Mouse (Mus musculus): ENCODE data around the gene Arih2.
A peak's percentile ranks its signal among the peaks of the same experiment; 100 is the strongest.
"Not testable (repeated sequence)": the region's sequence is repeated elsewhere in the genome, so short reads cannot be mapped to it uniquely, and the experiment has no call there.

Gene Arih2

DNA sequence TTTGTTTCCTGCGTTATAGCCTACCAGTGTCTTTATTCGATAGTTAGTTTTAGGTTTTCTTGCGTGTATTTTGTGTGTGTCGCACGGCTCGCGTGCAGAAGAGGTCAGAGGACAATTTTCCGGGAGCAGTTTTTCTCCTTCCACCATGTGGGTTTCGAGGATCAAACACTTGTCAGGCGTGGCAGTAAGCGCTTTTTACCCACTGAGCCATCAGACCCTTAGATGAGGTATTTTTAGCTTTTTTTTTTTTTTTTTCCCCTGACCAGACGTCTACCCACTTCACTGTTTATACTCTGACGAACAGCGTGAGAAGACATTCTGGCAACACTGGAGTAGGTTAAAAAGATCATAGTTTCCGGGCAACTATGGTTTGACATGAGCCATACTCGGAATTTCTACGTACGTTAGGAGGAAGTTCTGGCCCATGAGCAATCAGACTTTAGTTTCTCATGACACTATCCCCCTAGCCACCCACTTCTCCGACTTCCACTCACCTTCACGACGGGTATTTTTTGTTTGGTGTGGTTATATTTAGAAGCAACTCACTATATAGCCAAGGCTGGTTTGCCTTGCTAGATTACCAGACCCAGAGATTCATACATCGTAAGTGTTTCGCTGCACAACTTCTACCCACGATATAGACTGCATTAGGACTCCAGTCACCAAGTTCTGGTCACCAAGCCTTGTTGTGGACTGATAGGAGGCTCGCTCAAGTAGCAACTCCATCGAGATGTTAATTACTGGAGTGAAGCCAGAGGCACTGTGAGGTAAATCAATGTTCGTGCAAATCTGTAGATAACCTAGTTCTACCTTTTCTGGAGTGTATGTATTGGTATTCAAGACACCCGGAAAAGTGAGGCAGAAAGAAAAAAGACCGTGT, 615 bp upstream of the Arih2 start:
- no peak for DNase-seq

DNA sequence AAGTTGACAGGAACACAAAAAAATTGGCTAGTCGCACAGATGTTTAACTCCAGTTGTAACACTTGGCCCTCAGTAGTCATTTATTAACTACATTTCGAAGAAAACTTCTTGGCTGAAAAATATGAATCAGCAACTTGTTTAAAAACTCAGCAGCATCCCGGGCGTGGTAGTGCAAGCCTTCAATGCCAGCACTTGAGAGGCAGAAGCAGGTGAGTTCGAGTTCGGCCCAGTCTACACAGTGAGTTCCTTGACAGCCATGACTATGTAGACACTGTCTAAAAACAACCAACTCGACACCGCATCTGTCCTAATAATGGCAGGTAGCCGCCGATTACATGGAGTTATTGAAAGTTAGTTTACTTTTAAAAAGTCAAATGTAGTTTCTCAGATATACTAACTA, 1.0 kb downstream of the Arih2 start:
- DNase-seq: peak; percentile 21 to 42

DNA sequence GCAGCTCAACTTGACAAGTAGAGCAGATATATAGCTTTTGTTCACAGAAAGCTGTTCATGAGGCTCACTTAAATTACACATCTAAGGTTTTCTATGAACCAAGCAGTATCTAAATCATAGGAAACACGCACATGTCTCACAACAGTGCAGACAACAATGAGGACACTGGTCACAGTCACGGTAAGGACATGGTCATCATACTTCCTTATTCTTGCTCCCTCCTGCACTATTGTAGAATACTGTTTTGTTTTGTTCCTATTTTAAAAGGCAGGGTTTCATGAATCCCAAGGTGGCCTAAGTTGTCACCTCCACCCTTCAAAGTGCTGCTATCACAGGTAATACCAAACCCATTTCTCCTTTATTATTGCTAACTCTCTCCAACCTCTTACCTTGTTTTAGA, 9.4 kb downstream of the Arih2 start:
- no peak for DNase-seq

DNA sequence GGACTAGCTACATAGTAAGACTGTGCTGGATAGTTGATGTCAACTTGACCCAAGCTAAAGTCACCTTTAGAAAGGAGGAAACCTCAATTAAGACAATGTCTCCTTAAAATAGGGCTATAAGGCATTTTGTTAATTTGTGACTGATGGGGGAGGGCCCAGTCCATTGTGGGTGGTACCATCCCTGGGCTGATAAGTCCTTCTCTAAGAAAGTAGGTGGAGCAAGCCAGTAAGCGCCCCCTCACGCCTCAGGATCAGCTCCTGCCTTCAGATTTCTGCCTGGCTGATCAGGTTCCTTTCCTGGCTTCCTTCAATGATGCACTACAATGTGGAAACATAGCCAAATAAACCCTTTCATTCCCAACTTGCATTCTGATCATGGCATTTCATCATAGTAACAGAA, 13.8 kb downstream of the Arih2 start:
- peak in 1 of 2 experiments; percentile 4 for DNase-seq

DNA sequence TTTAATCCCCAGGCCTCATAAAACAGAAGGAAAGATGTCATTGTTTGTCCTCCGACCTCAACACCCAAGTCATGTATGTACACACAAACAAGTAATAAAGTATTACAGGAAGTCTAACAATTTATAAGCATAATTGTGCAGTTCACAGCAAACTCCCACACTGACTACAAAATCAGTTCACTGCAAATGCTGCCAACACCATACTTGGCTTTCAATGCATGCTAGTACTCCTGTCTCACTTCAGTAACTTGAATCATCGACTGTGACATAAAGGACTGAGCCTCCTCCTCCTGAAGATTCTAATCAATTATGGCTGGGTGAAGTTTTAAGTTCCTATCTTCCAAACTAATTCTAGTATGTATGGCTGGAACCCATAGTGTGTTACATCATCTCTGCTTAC, 15.3 kb downstream of the Arih2 start:
- no peak for DNase-seq

DNA sequence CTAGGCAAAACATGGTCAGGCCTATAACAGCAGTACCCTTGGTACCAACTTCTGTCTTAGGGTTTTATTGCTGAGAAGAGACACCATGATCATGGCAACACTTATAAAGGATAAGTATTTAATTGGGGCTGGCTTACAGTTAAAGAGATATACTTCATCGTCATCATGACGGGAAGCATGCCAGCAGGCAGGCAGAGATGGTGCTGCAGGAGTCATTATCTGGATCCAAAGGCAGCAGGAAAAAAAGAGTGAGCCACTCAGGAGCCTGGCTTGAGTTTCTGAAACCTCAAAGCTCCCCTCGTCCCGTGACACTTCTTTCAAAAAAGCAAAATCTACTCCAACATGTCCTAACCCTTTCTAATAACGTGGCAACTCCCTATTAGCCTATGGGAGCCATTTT, 16.8 kb downstream of the Arih2 start:
- no peak for DNase-seq

DNA sequence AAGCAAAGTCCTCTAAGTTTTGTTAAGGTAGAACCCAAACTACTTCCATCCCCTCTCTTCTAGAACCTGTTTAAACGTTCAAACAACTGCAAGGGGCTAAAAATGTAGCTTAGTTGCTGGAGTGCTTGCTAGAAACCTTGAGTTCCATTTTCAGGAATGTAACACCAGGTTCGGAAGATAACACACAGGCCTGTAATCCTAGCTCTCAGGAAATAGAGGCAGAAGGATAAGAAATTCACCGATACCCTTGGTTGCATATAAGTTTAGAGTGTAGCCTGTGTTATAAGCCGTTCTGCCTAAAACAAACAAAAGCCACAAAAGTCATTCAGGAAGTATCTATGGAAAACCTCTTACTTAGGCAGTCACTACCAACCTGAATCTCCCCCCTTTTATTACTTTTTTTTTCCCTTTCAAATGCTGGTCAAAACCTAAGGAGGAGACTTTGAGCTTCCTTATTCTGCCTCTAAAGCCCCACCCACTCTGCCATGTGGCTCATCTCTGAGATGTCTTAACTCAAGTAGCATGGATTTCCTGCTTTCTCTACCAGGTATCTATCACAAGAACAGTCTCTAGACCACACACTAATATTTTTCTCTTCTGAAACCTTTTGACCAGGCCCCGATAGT, 17.4 kb downstream of the Arih2 start:
- no peak for DNase-seq

DNA sequence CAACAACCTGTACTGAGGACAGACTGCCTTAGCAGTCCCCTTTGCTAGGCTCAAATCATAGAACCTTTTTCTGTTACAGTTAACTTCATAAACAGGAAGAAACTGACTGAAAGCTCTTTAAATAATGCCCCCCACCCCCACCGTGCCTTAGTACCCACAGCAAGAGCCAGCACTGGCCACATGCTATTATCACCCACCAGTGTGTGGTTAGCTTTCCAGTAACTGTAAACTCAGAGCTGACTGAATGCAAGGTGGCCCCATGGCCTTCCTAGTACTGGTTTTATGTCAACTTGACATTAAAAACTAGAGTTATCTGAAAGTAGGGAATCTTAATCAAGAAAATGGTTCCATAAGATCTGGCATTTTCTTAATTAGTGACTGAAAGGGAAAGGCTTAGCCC, 18.5 kb downstream of the Arih2 start:
- DNase-seq: no peak

DNA sequence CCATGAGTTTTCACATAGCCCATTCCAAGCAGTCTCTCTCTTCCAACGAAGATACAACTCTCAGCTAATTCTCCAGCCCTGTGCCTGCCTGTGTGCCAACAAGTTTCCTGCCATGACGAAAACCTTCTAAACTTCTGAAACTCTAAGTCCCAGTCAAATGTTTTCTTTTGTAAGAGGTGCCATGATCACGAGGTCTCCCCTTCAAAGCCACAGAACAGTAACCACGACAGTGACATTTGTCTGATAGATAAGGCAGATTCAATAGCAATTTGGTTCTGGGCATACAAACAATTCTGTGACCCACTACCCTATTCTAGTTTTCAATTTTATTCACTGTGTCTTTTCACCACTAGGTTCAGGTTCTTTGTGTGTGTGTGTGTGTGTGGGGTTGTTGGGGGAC, 21.0 kb downstream of the Arih2 start:
- DNase-seq: no peak

DNA sequence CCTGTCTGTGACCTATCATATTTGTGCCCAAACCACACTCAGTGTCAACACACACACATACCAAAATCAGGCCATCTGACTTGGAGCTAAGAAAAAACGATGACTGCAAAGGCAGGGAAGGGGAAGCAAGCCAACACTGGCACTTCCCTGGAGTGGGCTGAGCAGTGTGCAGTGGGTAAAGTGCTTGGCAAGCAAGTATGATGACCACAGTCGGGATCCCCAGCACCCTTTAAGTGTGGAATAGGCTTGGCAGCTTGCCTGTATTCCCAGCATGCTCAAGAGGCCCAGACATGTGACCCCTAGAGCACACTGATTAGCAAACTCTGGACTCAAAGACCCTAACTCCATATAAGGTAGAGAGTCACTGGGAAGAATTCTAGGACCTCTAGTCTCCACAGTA, 22.7 kb downstream of the Arih2 start:
- peak in 1 of 2 experiments; percentile 19 for DNase-seq

DNA sequence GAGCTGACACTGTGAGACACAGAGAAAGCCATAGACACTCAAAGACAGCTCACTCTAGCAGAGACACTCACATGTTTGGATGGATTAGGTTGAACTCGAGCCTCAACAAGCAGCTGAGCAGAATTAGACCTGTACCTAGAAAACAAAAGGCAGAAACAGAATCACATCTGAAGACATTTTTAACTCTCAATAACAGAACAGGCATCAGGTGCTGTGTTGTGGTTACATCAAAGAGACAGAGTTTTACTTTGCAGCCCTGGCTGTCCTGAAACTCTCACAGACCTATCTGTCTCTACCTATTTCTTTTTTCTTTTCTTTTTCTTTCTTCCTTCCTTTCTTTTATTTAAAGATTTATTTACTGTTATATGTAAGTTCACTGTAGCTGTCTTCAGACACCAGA, 31.9 kb downstream of the Arih2 start:
- DNase-seq: no peak

DNA sequence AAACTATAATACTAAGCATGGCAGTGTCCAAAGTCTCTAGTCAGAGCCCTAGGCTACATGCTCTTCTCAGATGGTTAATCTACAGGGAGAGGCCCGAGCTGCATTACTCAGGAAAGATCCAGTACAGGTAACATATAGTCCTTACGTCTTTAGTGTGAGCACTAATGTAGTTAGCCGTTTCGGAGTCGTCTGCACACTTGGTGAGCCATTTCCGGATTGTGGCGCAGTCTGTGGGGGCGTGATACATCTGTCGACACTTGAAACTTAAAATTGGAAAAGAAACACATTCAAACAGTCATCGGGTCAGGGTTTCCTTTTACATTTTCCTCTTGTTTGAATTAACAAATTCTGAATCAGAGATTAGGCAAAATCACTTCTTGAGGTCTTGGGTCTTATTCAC, 37.7 kb downstream of the Arih2 start:
- DNase-seq: no peak

DNA sequence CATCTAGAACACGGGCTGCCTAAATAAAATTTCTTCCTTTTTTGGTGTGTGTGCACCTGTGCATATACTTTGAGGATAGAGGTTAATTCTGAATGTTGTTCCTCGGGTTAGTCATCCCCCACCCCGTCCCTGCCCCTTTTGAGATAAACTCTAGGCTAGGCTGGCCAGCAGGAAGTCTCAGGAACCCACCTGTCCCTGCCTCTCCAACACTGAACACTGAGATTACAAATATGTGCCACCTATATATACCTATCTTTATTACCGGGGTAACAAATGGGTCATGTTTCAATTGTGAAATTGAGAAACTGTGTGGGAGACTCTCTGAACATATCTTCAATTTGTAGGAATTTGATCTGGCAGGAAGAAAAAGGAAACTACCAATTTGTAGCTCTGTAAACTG, 40.3 kb downstream of the Arih2 start:
- no peak for DNase-seq

DNA sequence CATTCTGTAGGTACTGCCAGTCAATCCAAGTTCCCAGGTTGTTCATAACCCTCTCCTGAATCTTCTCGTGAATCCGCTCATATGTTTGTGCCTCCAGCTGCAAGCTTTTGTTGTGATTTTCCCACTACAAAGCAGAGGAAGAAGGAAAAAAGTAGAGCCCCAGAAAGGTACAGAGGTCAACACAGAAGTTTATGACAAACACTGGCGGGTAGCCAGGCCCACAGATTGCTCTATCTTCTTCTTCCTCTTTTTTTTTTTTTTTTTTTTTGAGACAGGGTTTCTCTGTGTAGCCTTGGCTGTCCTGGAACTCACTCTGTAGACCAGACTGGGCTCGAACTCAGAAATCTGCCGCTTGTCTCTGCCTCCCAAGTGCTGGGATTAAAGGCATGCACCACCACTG, 41.3 kb downstream of the Arih2 start:
- DNase-seq: not testable (repeated sequence)

DNA sequence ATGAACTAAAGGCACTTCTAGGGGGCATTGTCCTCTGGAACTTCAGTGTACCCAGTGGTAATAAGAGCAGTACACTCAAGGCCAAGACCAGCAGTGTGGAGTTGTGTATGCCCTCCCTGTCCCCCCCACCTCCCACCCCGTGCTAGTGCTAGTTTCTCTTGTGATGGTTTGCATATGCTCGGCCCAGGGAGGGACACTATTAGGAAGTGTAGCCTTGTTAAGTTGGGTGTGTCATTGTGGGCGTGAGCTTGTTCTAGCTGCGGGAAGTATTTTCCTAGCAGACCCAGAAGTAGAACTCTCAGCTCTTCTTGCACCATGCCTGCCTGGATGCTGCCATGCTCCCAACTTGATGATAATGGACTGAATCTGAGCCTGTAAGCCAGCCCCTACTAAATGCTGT, 47.2 kb downstream of the Arih2 start:
- no peak for DNase-seq

DNA sequence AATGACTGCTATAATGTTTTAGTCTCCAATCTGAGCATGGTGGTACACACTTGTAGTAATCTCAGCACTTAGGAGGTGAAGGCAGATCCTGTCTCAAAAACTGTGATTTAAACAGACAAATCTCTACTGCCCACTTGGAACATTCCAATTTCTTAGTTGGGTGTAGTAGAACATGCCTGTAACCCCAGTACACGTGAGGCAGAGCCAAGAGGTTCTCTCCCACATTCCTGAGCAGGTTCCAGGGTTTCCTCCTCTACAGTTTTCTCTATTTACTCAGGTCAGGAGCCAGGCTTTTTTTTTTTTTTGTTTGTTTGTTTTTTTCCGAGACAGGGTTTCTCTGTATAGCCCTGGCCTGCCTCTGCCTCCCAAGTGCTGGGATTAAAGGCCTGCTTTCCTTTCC, 49.2 kb downstream of the Arih2 start:
- DNase-seq: no peak

DNA sequence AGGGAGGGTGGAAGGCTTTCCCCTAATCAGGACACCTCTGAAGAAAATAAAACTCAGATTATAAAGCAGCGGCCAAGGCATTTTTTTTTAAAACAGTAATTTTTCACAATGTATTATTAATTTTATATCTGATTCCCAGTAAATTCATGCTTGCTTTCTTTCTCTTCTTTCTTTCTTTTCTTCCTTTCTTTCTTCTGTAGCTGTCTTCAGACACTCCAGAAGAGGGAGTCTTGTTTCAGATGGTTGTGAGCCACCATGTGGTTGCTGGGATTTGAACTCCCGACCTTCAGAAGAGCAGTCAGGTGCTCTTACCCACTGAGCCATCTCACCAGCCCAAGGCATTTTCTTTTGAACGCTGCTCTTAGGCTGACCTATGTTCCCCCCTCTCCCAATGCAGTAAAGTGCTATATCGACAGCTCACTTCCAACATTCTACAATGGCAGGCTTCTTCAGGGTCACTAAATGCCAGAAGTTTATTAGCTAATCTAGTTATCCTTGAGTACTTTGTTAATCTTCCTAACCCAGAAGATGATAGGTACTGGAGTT, 50.1 kb downstream of the Arih2 start:
- DNase-seq: no peak

DNA sequence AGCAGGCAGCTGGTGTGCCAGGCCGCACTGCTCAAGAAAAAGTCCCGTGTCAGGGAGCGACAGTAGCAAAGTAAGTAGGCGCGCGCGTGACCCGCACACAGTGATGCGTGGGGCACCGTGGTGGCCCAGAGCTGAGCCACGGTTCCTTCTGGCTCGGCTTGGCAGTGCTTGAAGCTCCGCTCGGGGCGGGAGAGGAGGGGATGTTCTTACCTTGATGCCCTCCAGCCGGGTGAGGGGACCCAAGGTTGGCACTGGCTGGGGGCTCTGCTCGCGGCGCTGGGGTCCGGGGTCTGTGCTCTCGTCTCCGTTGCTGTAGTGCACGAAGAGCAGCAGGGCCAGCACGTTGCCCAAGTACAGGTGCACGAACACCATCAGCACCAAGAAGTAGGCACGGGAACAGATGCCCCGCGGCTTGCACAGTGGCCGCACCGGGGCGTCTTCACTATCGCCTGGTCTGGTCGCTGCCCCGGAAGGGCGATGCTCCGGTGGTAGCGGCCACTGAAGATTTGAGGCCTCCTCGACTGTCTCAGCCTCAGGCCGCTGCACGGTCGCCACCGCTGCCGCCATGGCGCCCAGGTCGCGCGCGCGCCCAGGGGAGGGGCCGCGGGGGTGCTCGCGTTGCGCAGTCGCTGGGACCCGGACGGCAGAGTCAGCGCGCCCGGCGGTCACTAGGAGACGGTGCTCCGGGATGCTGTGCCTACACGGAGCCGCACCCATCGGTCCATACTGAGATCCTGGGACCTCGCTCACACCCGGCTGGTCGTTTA, 52.0 kb downstream of the Arih2 start, which contains the start of gene P4htm:
Gene P4htm, minus strand, starts transcription at position 670 of the 767 bp plus-strand sequence.
- peak; percentile 77 to 85 for DNase-seq

DNA sequence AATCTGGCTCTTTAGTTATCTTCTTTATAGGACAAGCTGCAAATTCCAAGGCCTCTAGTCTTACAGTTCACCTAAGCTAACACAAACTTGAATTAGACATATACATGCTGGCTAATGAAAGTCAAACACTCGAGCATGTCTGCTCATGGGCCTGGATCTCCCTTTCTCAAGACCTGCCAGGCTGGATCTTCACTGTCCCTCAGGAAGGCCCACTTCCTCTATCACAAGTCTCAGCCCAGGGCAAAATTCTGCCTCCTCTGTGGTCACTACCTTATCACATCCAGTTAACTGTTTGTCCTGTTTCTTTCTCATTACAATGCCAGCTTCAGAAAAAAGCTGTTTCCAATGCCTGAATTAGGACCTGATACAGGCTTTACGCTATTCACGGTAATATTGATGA, 54.8 kb downstream of the Arih2 start:
- no peak for DNase-seq

DNA sequence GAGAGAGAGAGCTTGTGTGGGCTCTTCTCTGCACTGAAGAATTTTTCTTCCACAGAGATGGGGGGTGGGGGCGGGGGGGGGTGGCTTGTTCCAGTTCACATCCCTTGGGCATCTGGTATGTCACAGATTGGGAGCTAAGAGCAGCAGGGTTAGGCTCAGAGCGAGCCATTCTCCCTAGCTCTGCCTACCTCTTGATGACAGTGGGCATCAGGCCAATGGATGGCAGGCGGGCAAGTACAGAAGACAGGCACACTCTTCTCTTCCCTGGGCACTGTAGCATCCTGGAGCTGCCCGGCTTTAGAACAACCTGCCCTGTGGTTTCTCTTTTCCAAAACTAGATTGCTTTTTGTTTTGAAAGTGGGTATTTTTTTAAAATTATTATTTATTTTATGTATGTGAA, 57.7 kb downstream of the Arih2 start:
- DNase-seq: no peak

DNA sequence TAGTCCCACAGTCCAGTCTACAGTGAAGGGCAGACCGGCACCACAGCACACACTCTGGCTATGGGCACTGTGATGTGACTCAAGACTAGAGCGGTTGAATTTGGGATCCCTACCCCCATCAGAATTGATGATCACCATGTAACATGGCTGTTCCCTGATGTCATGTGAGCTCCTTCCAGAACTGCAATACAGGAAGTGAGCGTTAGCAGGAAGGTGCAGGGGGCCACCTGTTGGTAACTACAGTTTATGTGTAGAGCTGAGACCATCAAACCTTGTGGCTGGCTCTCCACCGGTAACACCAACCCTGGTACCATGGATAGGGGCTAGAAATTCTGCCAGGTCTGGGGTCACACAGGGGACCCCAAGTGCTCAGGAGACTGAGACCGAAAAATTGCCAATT, 60.0 kb downstream of the Arih2 start:
- DNase-seq: peak in 1 of 2 experiments; percentile 49

DNA sequence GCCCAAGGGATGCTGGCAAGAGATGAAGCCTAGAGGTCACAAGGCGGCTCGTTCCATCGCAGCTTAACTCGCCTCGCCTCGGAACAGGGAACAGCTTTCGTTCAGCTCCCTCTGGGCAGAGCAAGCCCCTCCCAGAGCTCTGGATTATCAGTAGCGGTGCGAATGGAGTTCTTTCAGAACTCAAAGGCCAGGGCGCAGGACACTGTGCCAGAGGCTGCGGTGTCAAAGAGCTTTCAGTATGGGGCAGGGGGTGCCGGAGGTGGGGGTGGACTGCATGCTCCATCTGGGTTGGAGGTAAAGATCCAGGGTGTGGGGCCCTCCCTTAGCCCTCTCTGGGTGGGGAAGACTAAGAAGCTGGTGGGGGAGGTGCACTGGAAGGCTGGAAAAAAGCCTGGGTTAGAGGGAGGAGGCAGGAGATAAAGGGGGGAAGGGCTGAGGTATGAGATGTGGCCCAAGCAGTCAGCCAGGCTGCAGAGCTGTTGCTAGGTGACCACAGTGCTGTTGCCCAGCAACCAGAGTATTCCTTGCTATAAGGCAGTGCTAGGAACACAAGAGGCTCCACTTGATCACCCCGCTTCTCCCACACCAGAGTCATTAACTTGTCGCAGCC, 61.5 kb downstream of the Arih2 start:
- peak; percentile 83 to 90 for DNase-seq

DNA sequence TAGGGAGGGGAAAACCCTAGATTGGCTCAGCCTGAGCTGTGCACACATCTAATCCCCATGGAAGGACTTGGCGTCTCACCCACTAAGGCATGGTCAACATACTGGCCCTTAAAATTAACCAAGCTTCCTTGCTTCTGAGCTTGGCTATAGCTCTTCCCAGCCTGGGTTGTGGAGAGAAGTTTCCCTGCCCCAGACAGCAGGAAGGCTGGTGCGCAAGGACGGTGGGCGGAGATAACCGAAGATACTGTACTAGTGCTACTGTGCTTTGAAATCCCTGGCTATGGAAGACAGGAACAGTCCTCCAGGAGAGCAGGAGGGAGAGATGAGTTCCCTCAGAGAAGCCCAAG, 69.9 kb downstream of the Arih2 start:
- peak in 1 of 2 experiments; percentile 22 for DNase-seq

Measured in kidney, postnatal 4 days (tissue).